In genomic region chr19:29422013-29422645, GRCm38 (mm10) we compare ENCODE assay signal across 33 mouse cellular contexts. TPM values are rescaled to one million over a fixed set of nuclear protein-coding genes. Genes with fewer than 3 reads are reported as not detected.
"Had no signal": no experiment of that assay in that cellular context is flagged by ENCODE, and none has a peak within 500 bp of the region (broad histone marks: within the 10 kb centered on the region; RNA-seq: fewer than 3 reads in every experiment).

No protein-coding gene starts in this region.

- DNase-seq: gastrocnemius, adult 2 months; gastrocnemius, postnatal 10 days; gastrocnemius, postnatal 25 days; heart, postnatal 10 days; heart, postnatal 4 days; kidney, adult 11 months; kidney, adult 2 months; kidney, adult 9 months; kidney, postnatal 14 days; kidney, postnatal 36 days; layer of hippocampus, adult 9-11 months; liver; liver, embryonic 13.5 days had no signal

- ATAC-seq: hindbrain, embryonic 16.5 days; intestine, embryonic 16.5 days had no signal

RNA-seq across cellular contexts. Expression of gene Pdcd1lg2, which starts 11.4 kb away (rescaled TPM):
- total RNA-seq: gastrocnemius, adult 2 months; gastrocnemius, postnatal 10 days; gastrocnemius, postnatal 25 days; gastrocnemius, postnatal 4 days; granulocyte monocyte progenitor cell, adult 5-6 weeks; heart, postnatal 10 days; heart, postnatal 25 days; heart, postnatal 4 days; layer of hippocampus, adult 18-20 months; layer of hippocampus, postnatal 14 days had no signal
- polyA plus RNA-seq: heart, embryonic 10.5 days; heart, embryonic 12.5 days; heart, embryonic 14.5 days; hindbrain, embryonic 10.5 days; hindbrain, embryonic 12.5 days; intestine, embryonic 14.5 days; kidney, embryonic 15.5 days; kidney, postnatal 0 days; limb, embryonic 10.5 days; limb, embryonic 12.5 days; limb, embryonic 14.5 days; liver, embryonic 11.5 days; liver, embryonic 15.5 days had no signal
